Mouse (Mus musculus): Measurements from ENCODE around the gene A230072I06Rik. TPM values are rescaled to one million over a fixed set of nuclear protein-coding genes. Genes with fewer than 3 reads are reported as not detected.

The A230072I06Rik gene
- total and polyA plus RNA-seq, 3 experiments = not detected

- no peak for DNase-seq (ENCODE audit: low read depth, low spot score)
- TF ChIP-seq TAL1 (IDR thresholded peaks at IDR 0.05; ENCODE audit: low read length) = no peak
- TF ChIP-seq SMC3 (IDR thresholded peaks at IDR 0.05; ENCODE audit: low read depth, low read length) = no peak
- TF ChIP-seq E2F4 (IDR thresholded peaks at IDR 0.05; ENCODE audit: borderline replicate concordance, low read depth, low read length) = no peak
- no peak for TF ChIP-seq GABPA (IDR thresholded peaks at IDR 0.05; ENCODE audit: low read depth, low read length)
- no peak for TF ChIP-seq UBTF (IDR thresholded peaks at IDR 0.05; ENCODE audit: borderline replicate concordance, insufficient read depth, low read depth, low read length)
- TF ChIP-seq SIN3A (IDR thresholded peaks at IDR 0.05; ENCODE audit: low read length) = no peak
- TF ChIP-seq MYB (IDR thresholded peaks at IDR 0.05; ENCODE audit: low read depth, low read length) = no peak
- TF ChIP-seq GATA1 (IDR thresholded peaks at IDR 0.05; ENCODE audit: low read depth, low read length) = no peak
- no peak for TF ChIP-seq RCOR1 (IDR thresholded peaks at IDR 0.05; ENCODE audit: low read depth, low read length)
- no peak for TF ChIP-seq TCF12 (IDR thresholded peaks at IDR 0.05; ENCODE audit: low read depth, low read length)
- TF ChIP-seq MAZ (IDR thresholded peaks at IDR 0.05; ENCODE audit: low read depth, low read length) = no peak
- TF ChIP-seq EP300 (IDR thresholded peaks at IDR 0.05; ENCODE audit: low read depth in 1 of 2, low read length in 2 of 2) = no peak
- no peak for TF ChIP-seq NELFE (IDR thresholded peaks at IDR 0.05; ENCODE audit: low read depth, low read length)
- TF ChIP-seq POLR2A (IDR thresholded peaks at IDR 0.05; ENCODE audit: control insufficient read depth in 1 of 2, insufficient read depth in 1 of 2, low read depth in 1 of 2, low read length in 2 of 2, poor library complexity in 1 of 2) = no peak
- TF ChIP-seq MAFK (IDR thresholded peaks at IDR 0.05; ENCODE audit: borderline replicate concordance, low read depth, low read length) = no peak
- TF ChIP-seq ZMIZ1 (IDR thresholded peaks at IDR 0.05; ENCODE audit: low read depth, low read length) = no peak
- TF ChIP-seq TBP (IDR thresholded peaks at IDR 0.05; ENCODE audit: low read depth, low read length) = no peak
- TF ChIP-seq JUND (IDR thresholded peaks at IDR 0.05; ENCODE audit: low read depth, low read length) = no peak
- no peak for TF ChIP-seq MAX (IDR thresholded peaks at IDR 0.05; ENCODE audit: low read length)
- no peak for TF ChIP-seq MYC (IDR thresholded peaks at IDR 0.05; ENCODE audit: low read depth, low read length)
- no peaks in the 10 kb centered on the region for H3K4me1 ChIP-seq (ENCODE audit: control insufficient read depth in 1 of 2, insufficient read depth in 2 of 2, low read length in 2 of 2)
- H3K4me3 ChIP-seq (ENCODE audit: control insufficient read depth in 1 of 2, insufficient read depth in 1 of 2, low read depth in 2 of 2, low read length in 2 of 2) = no peak overlapping the region
- H3K9me3 ChIP-seq (replicated peaks; ENCODE audit: insufficient read depth, low read length) = no peaks in the 10 kb centered on the region
- no peak overlapping the region for H3K27ac ChIP-seq (ENCODE audit: control insufficient read depth, low read depth, low read length)
- no peaks in the 10 kb centered on the region for H3K79me2 ChIP-seq (ENCODE audit: control insufficient read depth, insufficient read depth, low read length, poor library complexity)
- H3K27me3 ChIP-seq (ENCODE audit: control insufficient read depth in 1 of 2, insufficient read depth in 2 of 2, low read length in 2 of 2) = no peaks in the 10 kb centered on the region
- H3K36me3 ChIP-seq (ENCODE audit: control insufficient read depth in 1 of 2, insufficient read depth in 2 of 2, low read length in 2 of 2) = no peaks in the 10 kb centered on the region
- no peak overlapping the region for H3K9ac ChIP-seq (ENCODE audit: control insufficient read depth, low read depth, low read length, poor library complexity, severe bottlenecking)
Measured at GRCm38 (mm10) chr8:12264996-12265395, 13.6 kb upstream of the A230072I06Rik start.

GRCm38 (mm10) chr8:12267863-12268262 is 10.8 kb upstream of the A230072I06Rik start:
- Histone ChIP-seq H3K36me3 (ENCODE audit: control insufficient read depth in 1 of 2, insufficient read depth in 2 of 2, low read length in 2 of 2) (no peaks in the 10 kb centered on the region), H3K4me3 (ENCODE audit: control insufficient read depth in 1 of 2, insufficient read depth in 1 of 2, low read depth in 2 of 2, low read length in 2 of 2) (no peak overlapping the region), H3K27me3 (ENCODE audit: control insufficient read depth in 1 of 2, insufficient read depth in 2 of 2, low read length in 2 of 2) (no peaks in the 10 kb centered on the region), H3K27ac (ENCODE audit: control insufficient read depth, low read depth, low read length) (no peak overlapping the region), H3K9me3 (replicated peaks; ENCODE audit: insufficient read depth, low read length) (no peaks in the 10 kb centered on the region), H3K4me1 (ENCODE audit: control insufficient read depth in 1 of 2, insufficient read depth in 2 of 2, low read length in 2 of 2) (no peaks in the 10 kb centered on the region), H3K79me2 (ENCODE audit: control insufficient read depth, insufficient read depth, low read length, poor library complexity) (no peaks in the 10 kb centered on the region), H3K9ac (ENCODE audit: control insufficient read depth, low read depth, low read length, poor library complexity, severe bottlenecking) (no peak overlapping the region)
- TF ChIP-seq CTCF (IDR thresholded peaks at IDR 0.05 in 2 of 3, conservative IDR thresholded peaks at IDR 0.05 in 1 of 3; ENCODE audit: control insufficient read depth in 1 of 3, insufficient read depth in 1 of 3, low read depth in 2 of 3, low read length in 3 of 3, poor library complexity in 1 of 3, severe bottlenecking in 1 of 3) = no peak
- TF ChIP-seq NELFE (IDR thresholded peaks at IDR 0.05; ENCODE audit: low read depth, low read length) = no peak
- no peak for TF ChIP-seq CHD2 (IDR thresholded peaks at IDR 0.05; ENCODE audit: low read length)
- TF ChIP-seq USF1 (IDR thresholded peaks at IDR 0.05; ENCODE audit: low read depth, low read length) = no peak
- no peak for TF ChIP-seq ZKSCAN1 (IDR thresholded peaks at IDR 0.05; ENCODE audit: low read depth, low read length)
- TF ChIP-seq MAX (IDR thresholded peaks at IDR 0.05; ENCODE audit: low read length) = no peak
- TF ChIP-seq TCF12 (IDR thresholded peaks at IDR 0.05; ENCODE audit: low read depth, low read length) = no peak
- no peak for TF ChIP-seq POLR2AphosphoS2 (IDR thresholded peaks at IDR 0.05; ENCODE audit: low read length)
- no peak for DNase-seq (ENCODE audit: low read depth, low spot score)
